Mouse (Mus musculus): ENCODE measurements at regions not wholly inside any gene's neighbourhood (a gene's known extent, or its start where the extent isn't known, plus 50 kb on each side); places are given as distances from the start of the nearest gene placed in this dataset.

GRCm38 (mm10) chr2:122863343-122863970 is 98.4 kb downstream of the Sqor start:
- intact Hi-C loops (cut with DNase I) = no loop called here
- no peak for DNase-seq (ENCODE audit: extremely low spot score in 1 of 2, low spot score in 2 of 2)

- no peak for DNase-seq (ENCODE audit: extremely low spot score in 1 of 2, low spot score in 2 of 2)
- intact Hi-C loops (cut with DNase I) = no loop called here
These were observed 98.9 kb downstream of the Sqor start for GRCm38 (mm10) chr2:122863971-122864348.

GRCm38 (mm10) chr2:122887111-122887510 is 122.1 kb downstream of the Sqor start:
- no peak for DNase-seq (ENCODE audit: extremely low spot score in 1 of 2, low spot score in 2 of 2)
- intact Hi-C loops (cut with DNase I) = no loop called here

- no peak for DNase-seq (ENCODE audit: extremely low spot score in 1 of 2, low spot score in 2 of 2)
- intact Hi-C loops (cut with DNase I) = no loop called here
These were observed 122.5 kb downstream of the Sqor start for GRCm38 (mm10) chr2:122887526-122887925.

- DNase-seq (ENCODE audit: extremely low spot score in 1 of 2, low spot score in 2 of 2) = no peak
- intact Hi-C loops (cut with DNase I) = no loop called here
These were observed 140.4 kb downstream of the Sqor start for GRCm38 (mm10) chr2:122905129-122906072.

GRCm38 (mm10) chr2:122916772-122917171 is 151.7 kb downstream of the Sqor start:
- peak in 1 of 2 experiments; percentile 29 for DNase-seq (ENCODE audit: extremely low spot score in 1 of 2, low spot score in 2 of 2)
- intact Hi-C loops (cut with DNase I) = no loop called here

- intact Hi-C loops (cut with DNase I) = no loop called here
- DNase-seq (ENCODE audit: extremely low spot score in 1 of 2, low spot score in 2 of 2) = peak; percentile 11 to 22
These were observed 172.9 kb downstream of the Sqor start for GRCm38 (mm10) chr2:122937922-122938321.

GRCm38 (mm10) chr2:122944841-122945240 is 179.8 kb downstream of the Sqor start:
- DNase-seq (ENCODE audit: extremely low spot score in 1 of 2, low spot score in 2 of 2) = no peak
- intact Hi-C loops (cut with DNase I) = no loop called here

- intact Hi-C loops (cut with DNase I) = no loop called here
- no peak for DNase-seq (ENCODE audit: extremely low spot score in 1 of 2, low spot score in 2 of 2)
These were observed 180.9 kb downstream of the Sqor start for GRCm38 (mm10) chr2:122945891-122946290.

GRCm38 (mm10) chr2:122949031-122949430 is 184.0 kb downstream of the Sqor start:
- intact Hi-C loops (cut with DNase I) = no loop called here
- no peak for DNase-seq (ENCODE audit: extremely low spot score in 1 of 2, low spot score in 2 of 2)

GRCm38 (mm10) chr2:122961701-122962100 is 196.7 kb downstream of the Sqor start:
- intact Hi-C loops (cut with DNase I) = no loop called here

GRCm38 (mm10) chr2:122968809-122969628 is 204.0 kb downstream of the Sqor start:
- peak in 1 of 2 experiments; percentile 60 for DNase-seq (ENCODE audit: extremely low spot score in 1 of 2, low spot score in 2 of 2)
- intact Hi-C loops (cut with DNase I) = no loop called here

More at GRCm38 (mm10) chr2:122961701-122962100, 196.7 kb downstream of the Sqor start:
- no peak for DNase-seq (ENCODE audit: extremely low spot score in 1 of 2, low spot score in 2 of 2)

Measured in left cerebral cortex, postnatal 10 days (tissue).